Mouse (Mus musculus) C2C12 (cell line): Measurements from ENCODE around the gene Slc15a4. TPM values are rescaled to one million over a fixed set of nuclear protein-coding genes. Genes with fewer than 3 reads are reported as not detected.

Experiments
- H3K27me3 ChIP-seq: one replicate; pipeline ENCODE4 v1.6.1; 2011; ENCODE audit not compliant: control insufficient read depth, insufficient read depth, insufficient read length
- H3K36me3 ChIP-seq: one replicate; pipeline ENCODE4 v1.6.1; 2011; ENCODE audit not compliant: control insufficient read depth, insufficient read depth
- H3K4me3 ChIP-seq: one replicate; pipeline ENCODE4 v1.5.1; 2011; ENCODE audit warnings: mild to moderate bottlenecking, control low read depth; ENCODE audit not compliant: poor library complexity, insufficient read depth, severe bottlenecking
- H3K79me2 ChIP-seq: one replicate; pipeline ENCODE4 v1.6.1; 2011; ENCODE audit not compliant: control insufficient read depth, insufficient read depth
- H3K79me3 ChIP-seq: one replicate; pipeline ENCODE4 v1.6.1; 2011; ENCODE audit warnings: low read depth, control low read depth
- H3ac ChIP-seq: one replicate; pipeline ENCODE3; 2011; ENCODE audit warnings: low read depth; ENCODE audit not compliant: control insufficient read depth, insufficient read length
- CEBPB ChIP-seq: IDR thresholded peaks from one replicate; pipeline ENCODE4 v1.6.1; 2011; ENCODE audit warnings: low read depth, mild to moderate bottlenecking, control low read depth, moderate library complexity
- CTCF ChIP-seq: IDR thresholded peaks from one replicate; pipeline ENCODE4 v1.5.1; 2011; ENCODE audit not compliant: control insufficient read depth, insufficient read depth, insufficient read length
- FOSL1 ChIP-seq: IDR thresholded peaks from one replicate; pipeline ENCODE4 v1.8.0; 2011; ENCODE audit warnings: mild to moderate bottlenecking, low read length; ENCODE audit not compliant: poor library complexity, insufficient read depth, severe bottlenecking
- MAX ChIP-seq: IDR thresholded peaks from one replicate; pipeline ENCODE4 v1.6.1; 2011; ENCODE audit warnings: mild to moderate bottlenecking, control low read depth
- MYOD1 ChIP-seq: IDR thresholded peaks from one replicate; pipeline ENCODE4 v1.6.1; 2011; ENCODE audit warnings: low read depth; ENCODE audit not compliant: control insufficient read depth, insufficient read length
- MYOG ChIP-seq: IDR thresholded peaks from one replicate; pipeline ENCODE4 v1.6.1; 2011; ENCODE audit not compliant: control insufficient read depth, insufficient read length; ENCODE audit errors: extremely low read depth
- USF1 ChIP-seq: IDR thresholded peaks from one replicate; pipeline ENCODE4 v1.6.1; 2011; ENCODE audit warnings: low read depth, mild to moderate bottlenecking, control low read depth, moderate library complexity
- polyA plus RNA-seq: library from polyadenylated mRNA; unstranded; fragments of >200 nt; fragmentation: generic; extraction: Trizol; gene quantifications from one replicate; pipeline ENCODE4 v1.2.1, GENCODE M21; 2012; ENCODE audit warnings: missing spikeins

The Slc15a4 gene
- polyA plus RNA-seq, 1 experiment: 42.8 TPM

DNA sequence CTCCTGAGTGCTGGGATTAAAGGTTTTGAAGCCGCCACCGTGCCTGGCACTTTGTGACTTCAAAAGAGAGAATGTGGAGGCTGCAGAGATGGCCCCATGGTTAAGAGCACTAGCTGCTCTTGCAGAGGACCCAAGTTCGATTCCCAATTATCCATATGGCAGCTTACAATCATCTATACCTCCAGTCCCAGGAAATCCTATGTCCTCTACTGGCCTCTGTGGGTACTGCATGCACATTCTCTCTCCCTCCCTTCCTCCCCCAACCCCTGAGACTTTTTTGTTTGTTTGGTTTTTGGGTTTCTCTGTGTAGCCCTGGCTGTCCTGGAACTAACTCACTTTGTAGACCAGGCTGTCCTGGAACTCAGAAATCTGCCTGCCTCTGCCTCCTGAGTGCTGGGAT is 26.6 kb upstream of the Slc15a4 start:
- Histone ChIP-seq H3K79me2 (no peaks in the 10 kb centered on the region), H3K36me3 (no peaks in the 10 kb centered on the region), H3K27me3 (no peaks in the 10 kb centered on the region), H3K4me3 (no peak overlapping the region), H3ac (no peak overlapping the region), H3K79me3 (no peaks in the 10 kb centered on the region)
- TF ChIP-seq MAX (no peak), CTCF (no peak), FOSL1 (no peak), USF1 (no peak), MYOG (no peak), CEBPB (no peak), MYOD1 (no peak)

- no peaks in the 10 kb centered on the region for H3K27me3 ChIP-seq
- H3K4me3 ChIP-seq: no peak overlapping the region
- H3K79me2 ChIP-seq: no peaks in the 10 kb centered on the region
- H3ac ChIP-seq: no peak overlapping the region
- TF ChIP-seq CEBPB (no peak), CTCF (no peak), MAX (no peak)
- no peaks in the 10 kb centered on the region for H3K79me3 ChIP-seq
- H3K36me3 ChIP-seq: no peaks in the 10 kb centered on the region
These were observed 25.6 kb upstream of the Slc15a4 start for GRCm38 (mm10) chr5:127658257-127658656.

DNA sequence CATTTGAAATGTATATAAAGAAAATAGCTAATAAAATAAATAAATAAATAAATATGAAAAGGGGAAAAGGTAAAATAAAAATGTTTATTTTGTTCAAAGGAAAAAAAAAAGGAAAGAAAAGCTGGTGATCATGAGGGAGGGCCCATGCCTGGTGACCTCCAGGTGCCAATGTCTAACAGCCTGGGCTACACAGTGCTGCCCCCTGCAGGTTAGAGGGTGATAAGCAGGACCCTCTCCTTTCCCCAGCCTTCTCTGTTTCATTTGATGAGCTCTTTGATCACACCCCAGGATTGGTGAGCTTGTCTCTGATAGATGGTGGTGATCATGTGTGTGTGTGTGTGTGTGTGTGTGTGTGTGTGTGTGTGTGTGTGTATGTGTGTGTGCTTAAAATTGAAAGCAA is 16.4 kb upstream of the Slc15a4 start:
- TF ChIP-seq CTCF (no peak), MYOD1 (no peak)
- Histone ChIP-seq H3ac (no peak overlapping the region), H3K79me2 (no peaks in the 10 kb centered on the region), H3K79me3 (no peaks in the 10 kb centered on the region), H3K27me3 (no peaks in the 10 kb centered on the region), H3K4me3 (no peak overlapping the region), H3K36me3 (no peaks in the 10 kb centered on the region)

- H3K27me3 ChIP-seq: no peaks in the 10 kb centered on the region
- H3K4me3 ChIP-seq: no peak overlapping the region
- H3K79me3 ChIP-seq: no peaks in the 10 kb centered on the region
- no peak overlapping the region for H3ac ChIP-seq
- TF ChIP-seq CEBPB (no peak), MYOD1 (no peak), MAX (no peak)
- no peaks in the 10 kb centered on the region for H3K79me2 ChIP-seq
- no peaks in the 10 kb centered on the region for H3K36me3 ChIP-seq
These were observed 15.3 kb upstream of the Slc15a4 start for GRCm38 (mm10) chr5:127648046-127648445.

- H3K4me3 ChIP-seq: no peak overlapping the region
- TF ChIP-seq CTCF (no peak), MYOD1 (no peak), USF1 (no peak), FOSL1 (no peak), MAX (no peak), MYOG (no peak), CEBPB (no peak)
- no peak overlapping the region for H3ac ChIP-seq
- no peaks in the 10 kb centered on the region for H3K79me2 ChIP-seq
- no peaks in the 10 kb centered on the region for H3K27me3 ChIP-seq
- no peaks in the 10 kb centered on the region for H3K79me3 ChIP-seq
- no peaks in the 10 kb centered on the region for H3K36me3 ChIP-seq
These were observed 8.7 kb upstream of the Slc15a4 start for GRCm38 (mm10) chr5:127641185-127641958.

DNA sequence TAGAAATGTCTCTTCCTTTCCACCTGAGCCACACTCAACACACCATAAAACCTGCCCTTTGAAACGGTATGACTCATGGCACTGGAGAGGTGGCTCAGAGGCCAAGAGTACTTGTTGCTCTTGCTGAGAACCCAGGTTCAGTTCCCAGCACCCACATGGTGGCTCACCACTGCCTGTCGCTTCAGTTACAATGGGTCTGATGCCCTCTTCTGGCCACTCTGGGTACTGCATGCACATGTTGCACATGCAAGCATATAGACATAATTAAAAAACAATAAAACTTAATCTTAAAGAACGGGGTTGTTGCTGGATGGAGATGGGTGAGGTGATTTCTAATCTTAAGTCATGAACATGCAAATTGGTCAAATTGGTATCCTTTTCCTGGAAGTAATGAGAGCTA is 7.7 kb upstream of the Slc15a4 start:
- no peaks in the 10 kb centered on the region for H3K27me3 ChIP-seq
- H3K79me3 ChIP-seq: no peaks in the 10 kb centered on the region
- TF ChIP-seq CEBPB: no peak
- no peak overlapping the region for H3K4me3 ChIP-seq
- H3K79me2 ChIP-seq: no peaks in the 10 kb centered on the region
- no peak overlapping the region for H3ac ChIP-seq
- H3K36me3 ChIP-seq: no peaks in the 10 kb centered on the region

- TF ChIP-seq MAX (no peak), MYOG (no peak), CTCF (no peak), MYOD1 (no peak), FOSL1 (no peak)
- H3K79me2 ChIP-seq: no peaks in the 10 kb centered on the region
- H3K36me3 ChIP-seq: no peaks in the 10 kb centered on the region
- H3K4me3 ChIP-seq: no peak overlapping the region
- no peak overlapping the region for H3ac ChIP-seq
- no peaks in the 10 kb centered on the region for H3K79me3 ChIP-seq
- no peaks in the 10 kb centered on the region for H3K27me3 ChIP-seq
These were observed 6.9 kb upstream of the Slc15a4 start for GRCm38 (mm10) chr5:127639635-127640034.
